Mouse (Mus musculus) T-helper 1 cell (primary cell): ENCODE results near the gene Hdgfl2.
"Not testable (repeated sequence)": the region's sequence is repeated elsewhere in the genome, so short reads cannot be mapped to it uniquely, and the experiment has no call there.

Source experiments
- in situ Hi-C: fragments of 300-600 bp; cut with MboI, MseI; formaldehyde crosslinking; loops from one replicate; pipeline ENCODE4 v1.15.1; 2025; ENCODE audit warnings: high pct_unique_total_duplicates

Hdgfl2 gene

GRCm38 (mm10) chr17:56106436-56106835 lies 27.0 kb downstream of the Hdgfl2 start:
- in situ Hi-C loops, result not testable (repeated sequence)

DNA sequence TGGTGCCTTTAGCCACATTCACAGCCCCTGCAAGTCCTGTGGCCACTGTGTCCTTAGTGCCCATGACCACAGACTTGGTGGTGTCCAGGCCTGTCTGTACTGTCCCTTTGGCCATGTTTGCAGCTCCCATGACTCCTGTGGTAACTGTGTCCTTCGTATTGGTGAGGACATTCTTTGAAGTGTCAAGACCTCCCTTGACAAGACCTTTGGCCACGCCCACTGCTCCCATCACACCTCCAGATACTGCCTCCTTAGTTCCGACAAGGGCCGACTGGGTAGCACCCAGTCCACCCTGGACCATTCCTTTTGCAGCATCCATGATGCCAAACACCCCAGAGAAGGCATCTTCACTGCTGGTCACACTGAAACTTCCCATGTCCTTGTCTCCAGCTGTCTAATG lies 27.5 kb downstream of the Hdgfl2 start:
- in situ Hi-C loops, result no loop called here

- in situ Hi-C loops, result no loop called here
Observed at GRCm38 (mm10) chr17:56107736-56108135, 28.3 kb downstream of the Hdgfl2 start.

GRCm38 (mm10) chr17:56108334-56109044 lies 29.1 kb downstream of the Hdgfl2 start:
- in situ Hi-C loops, result no loop called here

DNA sequence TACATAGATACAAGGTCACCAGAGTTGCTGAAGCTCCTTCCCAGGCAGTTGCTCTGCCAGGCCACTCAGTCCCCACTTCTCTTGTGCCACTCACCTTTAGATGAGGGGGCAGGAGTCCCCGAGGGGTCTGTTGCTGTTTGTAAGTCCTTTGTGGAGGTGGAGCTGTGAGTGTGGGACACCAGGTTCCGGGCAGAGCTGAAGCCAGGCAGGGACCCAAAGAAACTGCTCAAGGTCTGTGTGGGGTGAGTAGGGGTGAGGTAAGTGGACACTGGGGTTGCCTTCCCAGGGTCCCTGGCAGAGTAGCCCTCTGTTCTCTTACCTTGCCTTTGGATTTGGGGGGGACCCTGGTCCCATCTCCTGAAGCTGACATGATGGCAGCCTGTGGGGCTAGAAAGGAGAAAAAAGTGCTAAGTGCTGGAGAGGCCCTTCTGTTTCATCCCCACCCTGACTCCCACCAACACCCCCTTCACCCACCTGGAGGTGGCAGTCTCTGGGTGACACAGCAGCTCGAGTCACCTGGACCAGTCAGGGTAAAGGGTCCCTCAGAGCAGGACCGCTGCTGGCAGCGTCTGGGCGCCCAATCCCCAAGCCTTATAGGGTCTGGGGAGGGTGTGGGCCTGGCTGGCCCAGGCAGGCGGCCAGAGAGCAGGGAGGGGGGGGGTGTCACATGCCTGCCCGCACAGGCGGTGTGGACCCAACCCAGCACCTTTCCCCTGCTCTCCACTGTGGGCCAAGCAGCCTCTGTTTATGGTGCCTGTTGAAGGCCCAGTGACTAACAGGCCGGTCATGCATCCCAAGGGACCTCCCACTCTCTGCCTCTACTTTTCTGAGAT lies 30.0 kb downstream of the Hdgfl2 start, which contains the start of gene Plin4:
Plin4 (minus strand) TSS at position 585 of the 833 bp plus-strand sequence.
- in situ Hi-C loops, result no loop called here

DNA sequence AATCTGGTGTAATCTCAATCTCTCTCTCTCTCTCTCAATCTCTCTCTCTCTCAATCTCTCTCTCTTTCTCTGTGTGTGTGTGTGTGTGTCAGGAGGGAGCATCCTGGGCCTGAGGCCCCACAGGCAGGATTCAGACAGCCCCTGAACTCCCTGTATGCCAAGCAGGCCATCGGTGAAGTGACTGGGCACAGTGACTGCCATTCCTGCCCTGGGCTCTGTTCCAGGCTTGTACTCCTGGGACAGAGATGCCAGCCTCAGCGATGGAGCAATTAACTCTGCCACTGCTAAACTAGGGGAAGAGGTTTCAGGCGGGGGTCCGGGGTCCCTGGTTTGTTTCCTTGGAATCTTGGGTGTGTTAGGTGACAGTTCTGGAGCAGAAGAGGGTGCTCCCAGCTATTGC lies 31.1 kb downstream of the Hdgfl2 start:
- in situ Hi-C loops, result no loop called here

DNA sequence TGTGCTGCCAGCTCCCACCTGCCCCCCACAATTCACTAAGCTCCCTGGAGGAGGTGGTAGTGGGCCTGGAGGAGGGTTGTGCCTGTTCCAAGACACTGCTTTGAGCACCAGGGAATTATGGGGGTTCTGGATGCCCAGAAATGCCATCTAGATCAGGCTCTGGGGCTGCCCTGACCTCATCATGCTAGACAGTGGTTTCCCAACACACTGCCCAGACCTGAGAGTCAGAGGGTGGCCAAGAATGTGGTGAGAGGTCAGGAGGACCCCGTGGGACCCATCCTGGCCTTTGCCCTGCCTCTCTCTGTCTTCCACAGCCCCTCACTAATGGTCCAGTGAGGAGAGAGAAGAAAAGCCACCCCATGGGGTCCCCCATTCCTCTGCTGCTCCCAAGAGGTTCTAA lies 31.6 kb downstream of the Hdgfl2 start:
- in situ Hi-C loops, result no loop called here

DNA sequence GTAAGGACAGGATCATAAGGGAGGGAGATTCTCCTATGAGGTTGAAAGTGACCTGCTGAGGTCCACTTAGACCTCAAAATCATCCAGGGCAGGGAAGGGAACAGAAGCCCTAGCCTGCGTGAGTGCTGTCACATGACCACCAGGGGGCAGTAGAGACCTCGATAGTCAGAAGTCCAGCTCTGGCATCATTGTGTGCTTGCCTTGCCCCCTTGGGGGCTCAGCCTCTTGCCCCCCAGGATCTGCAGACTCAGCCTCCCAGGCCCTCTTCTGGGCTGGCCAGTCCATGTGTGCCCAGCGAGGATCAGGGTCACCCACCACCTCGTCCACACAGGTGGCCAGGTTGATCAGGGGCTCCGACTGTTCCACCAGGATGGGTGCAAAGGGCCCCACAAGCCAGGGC lies 32.4 kb downstream of the Hdgfl2 start:
- in situ Hi-C loops, result no loop called here

GRCm38 (mm10) chr17:56112743-56113142 lies 33.3 kb downstream of the Hdgfl2 start:
- in situ Hi-C loops, result no loop called here

DNA sequence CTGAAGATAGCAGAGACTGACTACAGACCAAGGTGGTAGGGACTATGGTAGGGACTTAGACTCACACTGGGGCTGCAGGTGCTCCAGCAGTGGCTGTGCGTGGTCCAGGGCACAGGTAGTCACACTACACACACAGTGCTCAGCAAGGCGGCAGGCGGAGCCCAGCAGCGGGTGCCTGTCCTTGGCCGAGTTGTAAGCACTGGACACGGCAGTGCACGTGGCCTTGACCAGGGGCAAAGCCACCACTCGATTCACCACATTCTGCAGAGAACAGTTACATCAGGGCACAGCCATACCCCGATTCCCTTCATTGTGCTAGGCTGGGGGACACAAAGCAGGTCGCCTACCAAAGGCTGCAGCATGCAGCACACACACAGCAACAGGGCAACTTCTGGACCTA lies 36.8 kb downstream of the Hdgfl2 start:
- in situ Hi-C loops, result no loop called here

DNA sequence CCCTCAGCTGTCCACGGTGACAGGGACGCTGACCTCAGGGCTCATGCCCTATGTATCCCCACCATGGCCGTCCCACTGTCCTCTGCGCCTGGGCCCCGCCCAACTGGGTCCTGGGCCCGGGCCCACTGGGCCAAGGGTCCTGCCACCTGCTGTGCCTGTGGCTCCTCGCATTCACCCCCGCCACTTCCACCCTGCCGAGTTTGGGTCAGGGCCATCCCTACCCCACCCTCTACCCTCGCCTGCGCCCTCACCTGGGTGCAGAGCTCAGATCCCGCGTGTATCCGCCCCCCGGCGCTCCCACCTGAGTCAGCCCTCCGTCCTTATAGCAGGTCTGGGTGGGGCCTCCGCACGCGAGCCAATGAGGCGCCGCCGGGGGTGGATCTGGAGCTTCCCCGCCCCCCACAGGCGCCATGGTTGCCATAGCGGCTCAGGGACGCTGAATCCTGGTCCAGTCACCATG lies 37.8 kb downstream of the Hdgfl2 start, which contains the start of gene Plin5:
Plin5 (minus strand) TSS at position 346 of the 460 bp plus-strand sequence.
- in situ Hi-C loops, result no loop called here

GRCm38 (mm10) chr17:56119431-56119830 lies 40.0 kb downstream of the Hdgfl2 start:
- in situ Hi-C loops, result no loop called here

DNA sequence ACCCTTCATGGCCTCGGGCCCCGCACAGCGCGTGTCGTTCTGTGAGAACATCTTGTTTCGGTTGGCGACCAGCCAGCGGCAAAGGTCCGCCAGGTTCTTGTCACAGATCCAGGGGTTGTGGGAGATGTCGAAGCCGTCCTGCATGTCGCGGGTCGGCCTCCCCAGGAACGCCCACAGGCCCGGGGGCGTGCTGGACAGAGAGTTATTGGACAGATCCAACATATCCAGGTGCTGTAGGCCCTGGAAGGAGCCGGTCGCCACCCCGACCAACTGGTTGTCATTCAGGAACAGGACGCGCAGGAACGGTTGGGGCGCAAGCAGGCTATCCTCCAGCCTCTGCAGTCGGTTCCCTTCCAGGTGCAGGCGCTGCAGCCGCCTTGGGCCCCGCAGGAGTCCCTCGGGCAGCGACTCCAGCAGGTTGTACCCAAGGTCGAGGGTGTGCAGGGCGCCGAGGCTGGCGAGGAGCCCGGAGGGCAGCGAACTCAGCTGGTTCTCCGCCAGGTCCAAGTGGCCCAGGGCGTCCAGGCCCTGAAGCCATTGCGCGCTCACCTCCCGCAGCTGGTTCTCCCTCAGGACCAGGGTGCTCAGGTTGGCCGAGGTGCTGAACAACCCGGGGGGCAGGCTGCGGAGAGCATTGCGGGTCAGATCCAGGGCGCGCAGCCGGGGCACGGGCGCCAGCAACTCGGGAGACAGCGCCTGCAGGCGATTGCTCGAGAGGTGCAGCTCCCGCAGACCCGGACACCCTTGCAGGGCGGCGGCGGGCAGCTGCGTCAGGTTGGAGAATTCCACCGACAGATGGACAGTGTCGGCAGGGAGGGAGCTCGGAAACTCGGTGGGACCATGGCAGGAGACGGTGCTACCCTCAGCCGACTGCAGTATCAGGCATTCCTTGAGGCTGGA lies 40.8 kb downstream of the Hdgfl2 start:
- in situ Hi-C loops, result no loop called here

- in situ Hi-C loops, result no loop called here
Observed at GRCm38 (mm10) chr17:56121826-56122225, 42.4 kb downstream of the Hdgfl2 start, which contains the start of gene Lrg1. Gene Lrg1 (minus strand): TSS chr17:56122001.

- in situ Hi-C loops, result no loop called here
Observed at GRCm38 (mm10) chr17:56123161-56123560, 43.7 kb downstream of the Hdgfl2 start.

DNA sequence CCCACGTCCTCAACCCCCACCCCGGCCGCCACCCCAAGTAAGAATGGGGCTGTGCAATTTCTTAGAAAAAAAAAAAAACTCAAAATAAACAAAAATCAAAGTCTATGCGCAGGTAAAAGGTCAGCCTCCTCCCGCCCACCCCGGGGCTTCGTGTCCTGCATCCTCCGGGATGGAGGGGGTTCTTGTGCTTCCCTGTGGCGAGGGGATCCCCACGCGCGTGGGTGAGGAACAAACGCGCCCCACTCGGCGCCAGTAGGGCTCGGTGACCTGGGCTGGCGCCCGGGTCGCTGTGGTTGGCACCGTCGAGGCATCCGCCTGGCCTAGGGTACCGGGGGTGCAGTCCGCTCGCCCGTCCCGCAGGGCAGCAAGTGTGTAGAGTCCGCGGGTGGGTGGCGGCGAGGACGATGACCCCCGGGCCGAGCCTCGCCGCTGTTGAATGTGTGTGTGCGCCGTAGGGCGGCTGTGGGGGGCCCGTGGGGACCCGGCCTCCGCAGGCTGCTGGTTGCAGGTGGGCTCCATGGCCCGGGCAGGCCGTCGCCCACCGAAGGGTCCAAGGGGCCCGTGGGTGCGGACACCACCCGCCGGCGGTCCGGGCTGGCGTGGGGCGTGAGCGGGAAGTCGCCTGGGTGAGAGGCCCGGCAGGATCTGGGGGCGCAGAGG lies 44.4 kb downstream of the Hdgfl2 start:
- in situ Hi-C loops, result no loop called here

DNA sequence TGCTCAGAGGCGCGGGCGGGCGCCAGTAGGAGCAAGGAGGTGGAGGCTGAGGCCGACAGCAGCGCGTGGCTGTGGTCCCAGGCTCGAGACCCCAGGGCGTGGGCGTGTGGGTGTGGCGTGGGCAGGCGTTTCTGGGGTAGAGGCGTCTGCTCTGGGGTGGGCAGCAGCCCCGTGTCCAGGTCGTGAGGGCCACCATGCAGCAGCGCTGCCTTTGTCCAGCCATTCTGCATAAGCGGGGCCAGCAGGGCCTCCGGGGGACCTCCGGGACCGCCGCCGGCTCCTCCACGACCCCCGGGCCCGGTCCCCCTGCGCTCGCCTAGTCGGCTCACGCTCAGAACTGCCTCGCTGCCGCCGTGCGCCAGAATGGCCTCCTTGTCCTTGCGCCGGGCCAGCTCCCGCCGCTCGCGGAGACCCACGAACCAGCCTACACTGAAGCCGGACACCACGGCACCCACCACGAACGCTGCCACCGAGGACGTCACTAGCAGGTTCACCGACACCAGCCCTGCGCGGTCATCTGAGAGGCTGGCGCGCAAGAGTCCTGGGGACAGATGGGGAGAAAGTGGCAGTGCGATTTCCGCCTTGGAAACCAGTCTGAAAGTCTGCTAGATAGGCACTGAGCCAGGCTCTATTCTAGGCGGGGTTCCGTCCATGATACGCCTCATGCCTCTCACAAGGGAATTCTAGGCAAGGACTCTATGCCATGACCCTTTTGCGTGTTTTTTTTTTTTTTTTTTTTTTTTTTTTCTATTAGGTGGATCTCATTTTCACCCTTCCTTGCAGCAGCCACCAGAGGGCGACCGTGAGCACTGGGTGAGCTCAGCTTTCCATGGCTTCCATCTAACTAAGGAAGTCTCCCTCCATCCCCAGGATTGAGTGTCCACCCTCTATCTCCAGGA lies 45.2 kb downstream of the Hdgfl2 start:
- in situ Hi-C loops, result no loop called here

- in situ Hi-C loops, result no loop called here
Observed at GRCm38 (mm10) chr17:56125276-56125630, 45.8 kb downstream of the Hdgfl2 start.

- in situ Hi-C loops, result no loop called here
Observed at GRCm38 (mm10) chr17:56126175-56126574, 46.7 kb downstream of the Hdgfl2 start.

DNA sequence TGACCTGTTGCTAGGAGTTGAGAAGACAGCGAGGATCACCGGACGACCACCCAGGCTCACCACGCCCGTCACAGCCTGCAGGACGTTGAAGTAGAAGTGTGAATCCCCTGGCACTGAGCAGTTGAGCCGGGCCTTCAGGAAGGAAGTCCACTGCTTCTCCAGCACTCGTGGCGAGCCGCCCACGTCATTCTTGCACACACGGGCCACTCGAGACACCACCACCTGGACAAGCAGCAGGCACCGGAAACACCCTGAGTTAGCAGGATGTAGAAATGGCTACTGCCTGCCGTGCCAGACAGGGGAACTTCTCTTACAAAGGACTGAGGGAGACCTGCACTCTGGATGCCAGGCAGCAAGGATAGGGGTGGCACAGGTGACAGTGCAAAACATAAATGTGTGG lies 48.8 kb downstream of the Hdgfl2 start:
- in situ Hi-C loops, result no loop called here
